Mouse (Mus musculus): ENCODE results near the gene Phf21a. TPM values are rescaled to one million over a fixed set of nuclear protein-coding genes. Genes with fewer than 3 reads are reported as not detected.
"Not testable (repeated sequence)": the region's sequence is repeated elsewhere in the genome, so short reads cannot be mapped to it uniquely, and the experiment has no call there.

Gene Phf21a
- total RNA-seq, 2 experiments from 2014 or later: 23.5 to 25.1 TPM

DNA sequence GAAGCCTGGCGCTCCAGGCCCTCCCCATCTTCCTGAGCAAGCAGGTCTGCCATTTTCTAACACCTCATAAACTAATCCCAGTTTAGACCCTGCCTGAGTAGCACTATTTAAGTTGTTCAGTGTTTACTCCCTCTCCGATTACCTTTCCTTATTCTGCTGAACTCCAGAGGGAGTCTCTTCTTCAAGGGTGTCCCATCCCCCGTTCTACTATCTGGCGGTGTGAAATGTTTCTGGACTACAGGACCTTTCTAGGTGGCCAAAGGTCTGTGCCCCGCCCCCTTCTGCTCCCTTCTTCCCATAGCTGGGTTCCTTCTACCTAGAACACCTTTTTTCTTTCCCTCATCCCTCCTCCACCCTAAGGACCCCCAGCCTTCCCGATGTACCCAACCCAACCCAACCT is 32.6 kb upstream of the Phf21a start:
- H3K27ac ChIP-seq: peak overlapping the region; percentile 89
- intact Hi-C loops (cut with DNase I): no loop called here
- TF ChIP-seq CTCF (IDR thresholded peaks at IDR 0.05): no peak
- peak overlapping the region; percentile 75 for H3K4me3 ChIP-seq
- peak; percentile 72 for DNase-seq

GRCm38 (mm10) chr2:92061337-92061736 is 31.6 kb upstream of the Phf21a start:
- TF ChIP-seq CTCF (IDR thresholded peaks at IDR 0.05): no peak
- intact Hi-C loops (cut with DNase I): no loop called here
- no peak for DNase-seq
- H3K4me3 ChIP-seq: no peak overlapping the region
- no peak overlapping the region for H3K27ac ChIP-seq

DNA sequence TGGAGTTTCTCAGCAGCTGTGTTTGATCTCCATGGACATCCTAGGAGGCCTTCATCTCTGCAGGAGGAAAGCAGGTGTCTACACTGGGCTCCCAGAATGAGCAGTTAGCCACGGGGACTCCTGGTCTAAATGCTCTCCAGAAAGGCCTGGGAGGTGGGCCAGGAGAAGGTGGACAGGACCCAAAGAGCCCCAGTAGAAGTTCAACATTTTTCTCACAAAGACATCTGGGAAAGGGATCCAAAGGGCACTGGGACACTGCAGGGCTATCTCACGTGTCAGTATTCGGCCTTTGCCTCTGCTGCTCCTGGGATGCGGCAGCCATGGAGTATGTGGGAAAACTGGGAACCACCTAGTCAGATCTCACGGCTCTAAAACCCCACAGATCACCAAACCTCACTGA is 29.8 kb upstream of the Phf21a start:
- no peak for TF ChIP-seq CTCF (IDR thresholded peaks at IDR 0.05)
- intact Hi-C loops (cut with DNase I): no loop called here
- no peak overlapping the region for H3K4me3 ChIP-seq
- DNase-seq: no peak
- H3K27ac ChIP-seq: no peak overlapping the region

GRCm38 (mm10) chr2:92065269-92065888 is 27.5 kb upstream of the Phf21a start:
- Histone ChIP-seq H3K27ac (no peak overlapping the region), H3K4me3 (no peak overlapping the region)
- intact Hi-C loops (cut with DNase I): no loop called here
- TF ChIP-seq CTCF (IDR thresholded peaks at IDR 0.05): no peak
- no peak for DNase-seq

- intact Hi-C loops (cut with DNase I): no loop called here
- DNase-seq: no peak
- no peak for TF ChIP-seq CTCF (IDR thresholded peaks at IDR 0.05)
Observed at GRCm38 (mm10) chr2:92065938-92066337, 27.0 kb upstream of the Phf21a start.

GRCm38 (mm10) chr2:92066899-92067298 is 26.0 kb upstream of the Phf21a start:
- Histone ChIP-seq H3K4me3 (no peak overlapping the region), H3K27ac (no peak overlapping the region)
- intact Hi-C loops (cut with DNase I): no loop called here
- no peak for DNase-seq
- TF ChIP-seq CTCF (IDR thresholded peaks at IDR 0.05): no peak

More at GRCm38 (mm10) chr2:92065938-92066337, 27.0 kb upstream of the Phf21a start:
- Histone ChIP-seq H3K27ac (no peak overlapping the region), H3K4me3 (no peak overlapping the region)

GRCm38 (mm10) chr2:92067600-92067999 is 25.3 kb upstream of the Phf21a start:
- no peak for DNase-seq
- TF ChIP-seq CTCF (IDR thresholded peaks at IDR 0.05): no peak
- intact Hi-C loops (cut with DNase I): no loop called here
- no peak overlapping the region for H3K27ac ChIP-seq
- H3K4me3 ChIP-seq: no peak overlapping the region

DNA sequence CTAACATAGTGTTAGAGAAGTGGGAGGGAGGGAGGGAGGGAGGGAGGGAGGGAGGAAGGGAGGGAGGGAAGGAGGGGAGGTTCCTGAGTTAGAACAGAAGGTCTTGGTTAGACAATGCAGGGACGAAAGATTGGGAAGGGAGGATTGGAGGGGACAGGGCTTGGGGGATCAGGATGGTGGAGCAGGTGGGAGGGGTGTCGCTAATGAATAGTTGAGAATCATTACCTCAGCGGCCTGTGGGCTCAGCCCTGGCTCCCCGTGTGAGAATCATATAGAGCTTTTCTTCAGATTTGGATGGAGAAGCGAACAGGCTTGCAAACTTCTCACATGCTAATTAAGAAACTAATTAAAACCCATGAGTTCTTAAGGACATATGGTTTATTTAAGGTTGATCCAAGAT is 23.3 kb upstream of the Phf21a start:
- Histone ChIP-seq H3K4me3 (no peak overlapping the region), H3K27ac (no peak overlapping the region)
- DNase-seq: no peak
- intact Hi-C loops (cut with DNase I): no loop called here
- no peak for TF ChIP-seq CTCF (IDR thresholded peaks at IDR 0.05)

- intact Hi-C loops (cut with DNase I): no loop called here
- Histone ChIP-seq H3K27ac (no peak overlapping the region), H3K4me3 (no peak overlapping the region)
- DNase-seq: no peak
- no peak for TF ChIP-seq CTCF (IDR thresholded peaks at IDR 0.05)
Observed at GRCm38 (mm10) chr2:92071143-92071542, 21.8 kb upstream of the Phf21a start.

- no peak for DNase-seq
- no peak for TF ChIP-seq CTCF (IDR thresholded peaks at IDR 0.05)
- no peak overlapping the region for H3K4me3 ChIP-seq
- intact Hi-C loops (cut with DNase I): no loop called here
- no peak overlapping the region for H3K27ac ChIP-seq
Observed at GRCm38 (mm10) chr2:92076086-92076692, 16.7 kb upstream of the Phf21a start.

DNA sequence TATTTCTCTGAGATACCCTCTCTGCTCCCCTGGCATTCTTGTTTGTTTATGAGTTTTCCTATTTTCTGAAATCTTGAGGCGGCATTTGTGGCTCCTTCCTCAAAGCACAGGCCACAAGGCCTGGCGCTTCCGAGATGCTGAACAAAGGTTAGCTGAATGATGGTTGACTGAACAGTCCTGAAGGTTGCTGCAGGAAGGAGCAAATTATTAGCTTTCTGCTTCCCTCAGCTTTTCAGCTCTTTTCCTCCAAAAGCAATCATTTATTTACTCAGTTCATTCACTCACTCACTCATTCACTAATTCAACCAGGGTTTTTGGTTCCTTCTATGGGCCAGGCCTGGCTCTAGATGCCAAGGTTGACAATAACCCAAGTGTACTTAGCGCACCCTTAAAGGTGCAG is 10.7 kb upstream of the Phf21a start:
- TF ChIP-seq CTCF (IDR thresholded peaks at IDR 0.05): no peak
- H3K27ac ChIP-seq: no peak overlapping the region
- intact Hi-C loops (cut with DNase I): no loop called here
- H3K4me3 ChIP-seq: no peak overlapping the region
- no peak for DNase-seq

- Histone ChIP-seq H3K27ac (no peak overlapping the region), H3K4me3 (no peak overlapping the region)
- TF ChIP-seq CTCF (IDR thresholded peaks at IDR 0.05): no peak
- intact Hi-C loops (cut with DNase I): no loop called here
- DNase-seq: no peak
Observed at GRCm38 (mm10) chr2:92085721-92086120, 7.2 kb upstream of the Phf21a start.

GRCm38 (mm10) chr2:92087065-92087464 is 5.9 kb upstream of the Phf21a start:
- no peak for TF ChIP-seq CTCF (IDR thresholded peaks at IDR 0.05)
- Histone ChIP-seq H3K27ac (no peak overlapping the region), H3K4me3 (no peak overlapping the region)
- DNase-seq: no peak
- intact Hi-C loops (cut with DNase I): no loop called here

DNA sequence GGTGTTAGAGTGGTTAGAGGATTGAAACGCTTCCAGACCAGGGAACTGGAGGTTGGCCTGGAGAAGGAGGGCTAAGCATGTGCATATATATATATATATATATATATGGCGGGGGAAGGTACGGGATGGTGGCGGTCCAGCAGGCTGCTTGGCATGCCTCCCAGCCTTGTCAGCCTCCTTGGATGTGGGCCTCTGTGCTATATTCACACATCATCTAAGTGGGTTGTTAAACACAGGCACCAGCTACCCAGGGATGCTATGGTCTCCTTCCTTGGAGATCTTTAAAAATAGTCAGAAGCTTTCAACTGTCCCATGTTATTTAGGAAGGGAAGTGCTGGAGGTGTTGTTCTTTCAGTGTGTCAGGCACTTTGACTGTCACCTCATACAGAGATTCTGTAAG is 3.1 kb upstream of the Phf21a start:
- Histone ChIP-seq H3K4me3 (no peak overlapping the region), H3K27ac (no peak overlapping the region)
- intact Hi-C loops (cut with DNase I): no loop called here
- DNase-seq: no peak
- no peak for TF ChIP-seq CTCF (IDR thresholded peaks at IDR 0.05)

- intact Hi-C loops (cut with DNase I); H3K27ac ChIP-seq; H3K4me3 ChIP-seq; DNase-seq: not testable (repeated sequence)
Observed at GRCm38 (mm10) chr2:92093503-92093902, 586 bp downstream of the Phf21a start.
